Mouse (Mus musculus) testis, postnatal 10 days (tissue): ENCODE measurements around the gene Ak9.
A peak's percentile ranks its signal among the peaks of the same experiment; 100 is the strongest.
"Not testable (repeated sequence)": the region's sequence is repeated elsewhere in the genome, so short reads cannot be mapped to it uniquely, and the experiment has no call there.

Experiments used
- DNase-seq: peaks from one replicate; pipeline ENCODE4 v3.0.0; 2021; ENCODE audit warnings: low spot score

Gene Ak9

DNA sequence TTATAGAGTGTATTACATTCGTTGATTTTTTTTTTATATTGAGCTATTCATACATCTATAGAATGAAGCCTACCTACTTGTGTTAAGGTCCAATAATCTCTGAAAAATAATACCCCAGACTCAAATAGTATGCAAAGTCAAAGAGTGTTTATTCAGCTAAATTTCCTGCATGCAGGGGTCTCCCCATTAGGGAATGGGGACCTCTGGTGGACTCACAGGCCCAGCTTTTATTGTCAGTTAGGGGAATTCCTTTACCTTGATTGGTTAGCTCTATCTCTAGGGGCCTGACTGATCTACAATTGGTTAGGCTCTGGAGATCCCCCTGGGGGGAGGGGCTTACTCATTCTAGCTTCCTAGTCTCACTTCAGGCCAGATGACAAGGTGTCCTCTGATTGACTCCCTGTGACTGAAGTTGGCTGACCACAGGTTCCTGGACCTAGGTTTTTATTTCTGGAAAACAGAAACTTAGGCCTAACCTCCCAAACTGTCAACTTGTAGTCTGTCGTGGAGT, 28.8 kb downstream of the Ak9 start:
- DNase-seq = no peak

GRCm38 (mm10) chr10:41341346-41341745, 37.6 kb downstream of the Ak9 start:
- DNase-seq = no peak

DNA sequence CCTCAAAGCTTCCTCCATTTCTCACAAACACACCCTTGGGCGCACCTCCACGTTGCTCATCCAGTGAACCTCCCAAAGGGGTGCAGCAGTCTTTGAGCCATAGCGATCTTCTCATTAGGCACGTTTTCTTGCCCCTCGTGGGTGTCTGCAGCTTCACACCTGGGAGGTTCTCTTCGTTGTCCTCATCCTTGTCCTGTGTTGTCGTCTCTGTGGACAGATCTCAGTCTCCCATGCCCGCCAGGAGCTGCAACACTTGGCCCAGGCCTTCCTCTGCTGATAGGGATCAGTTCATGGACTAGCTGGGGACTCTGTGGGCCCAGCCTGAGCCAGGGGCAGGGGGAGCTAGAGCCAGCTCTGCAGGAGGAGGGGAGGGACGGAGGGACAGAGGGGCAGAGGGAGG, 61.3 kb downstream of the Ak9 start:
- DNase-seq = no peak

GRCm38 (mm10) chr10:41380466-41380865, 76.7 kb downstream of the Ak9 start:
- no peak for DNase-seq

DNA sequence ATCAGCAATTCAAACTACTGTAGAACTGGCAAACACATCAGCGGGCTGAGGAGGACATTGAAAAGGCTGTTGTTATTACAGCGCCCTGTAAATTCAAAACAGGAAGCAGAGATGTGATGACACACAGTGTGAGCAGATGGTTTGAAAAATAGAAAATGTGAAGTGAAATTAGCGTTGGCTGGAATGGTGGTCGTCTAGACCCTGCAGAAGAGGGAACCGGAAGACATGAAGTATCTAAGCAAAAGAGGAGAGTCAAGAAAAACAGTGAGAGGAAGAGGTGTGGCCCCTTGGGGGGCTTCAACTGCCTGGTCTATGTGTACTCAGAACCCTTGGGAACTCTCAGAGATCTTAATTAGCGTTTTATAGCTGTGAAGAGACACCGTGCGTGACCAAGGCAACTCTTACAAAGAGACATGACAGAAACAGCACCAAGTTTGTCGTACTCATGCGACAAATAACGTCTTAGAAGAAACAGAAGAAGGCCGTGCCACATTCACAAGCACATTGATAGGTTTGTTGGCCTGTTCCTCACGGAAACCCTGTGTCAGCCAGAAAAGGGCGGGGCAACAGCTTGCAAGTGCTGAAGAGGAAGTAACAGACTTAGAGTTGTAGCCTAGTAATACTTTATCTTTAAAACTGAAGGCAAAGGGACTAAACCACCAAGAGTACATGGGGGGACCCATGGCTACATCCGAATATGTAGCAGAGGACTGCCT, 81.9 kb downstream of the Ak9 start:
- no peak for DNase-seq

GRCm38 (mm10) chr10:41393555-41393954, 89.8 kb downstream of the Ak9 start:
- DNase-seq = no peak

- no peak for DNase-seq
Measured at GRCm38 (mm10) chr10:41401097-41401496, 97.3 kb downstream of the Ak9 start.

DNA sequence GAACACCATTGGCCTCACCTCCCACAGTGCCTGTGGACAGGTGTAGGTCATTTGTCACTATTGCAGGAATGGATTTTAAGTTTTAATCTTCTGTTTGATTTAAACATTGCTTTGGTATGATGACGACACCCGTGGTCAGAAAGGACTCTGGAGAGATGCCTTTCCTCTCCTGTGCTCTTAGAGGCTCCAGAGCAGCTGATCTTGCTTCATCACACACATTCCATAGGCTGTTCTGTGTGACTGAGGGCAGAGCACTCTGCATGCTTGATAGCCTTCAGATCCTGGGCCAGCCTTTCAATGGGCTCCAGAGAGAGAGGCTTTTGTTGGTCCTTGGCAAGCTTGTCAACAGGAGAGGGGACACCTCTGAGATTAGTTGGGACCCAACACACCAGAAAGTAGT, 99.6 kb downstream of the Ak9 start:
- DNase-seq = no peak

- no peak for DNase-seq
Measured at GRCm38 (mm10) chr10:41403893-41404612, 100.3 kb downstream of the Ak9 start.

GRCm38 (mm10) chr10:41410176-41410575, 106.4 kb downstream of the Ak9 start:
- DNase-seq = not testable (repeated sequence)

- not testable (repeated sequence) for DNase-seq
Measured at GRCm38 (mm10) chr10:41410821-41411220, 107.0 kb downstream of the Ak9 start.

- not testable (repeated sequence) for DNase-seq
Measured at GRCm38 (mm10) chr10:41413471-41413870, 109.7 kb downstream of the Ak9 start.

DNA sequence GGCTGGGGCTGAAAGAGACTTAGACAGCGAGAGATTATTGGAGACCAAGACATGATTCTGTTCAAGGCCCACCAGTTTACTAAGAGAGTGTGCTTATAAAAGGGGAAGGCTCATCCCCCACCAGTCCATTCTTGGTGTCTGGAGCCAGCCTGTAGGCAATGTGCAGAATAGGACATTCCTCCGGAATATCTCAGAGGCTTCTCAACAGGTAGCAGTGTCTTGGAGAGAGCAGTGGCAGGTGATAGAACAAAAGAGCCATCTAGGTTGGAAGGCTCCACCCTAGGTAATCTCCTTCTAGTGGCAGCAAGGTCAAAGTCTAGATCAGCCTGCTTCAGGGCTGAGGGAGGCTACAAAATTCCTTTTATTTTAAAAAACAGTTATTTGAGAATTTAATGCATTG, 111.6 kb downstream of the Ak9 start:
- DNase-seq = not testable (repeated sequence)

GRCm38 (mm10) chr10:41420496-41421200, 116.9 kb downstream of the Ak9 start:
- DNase-seq = no peak

DNA sequence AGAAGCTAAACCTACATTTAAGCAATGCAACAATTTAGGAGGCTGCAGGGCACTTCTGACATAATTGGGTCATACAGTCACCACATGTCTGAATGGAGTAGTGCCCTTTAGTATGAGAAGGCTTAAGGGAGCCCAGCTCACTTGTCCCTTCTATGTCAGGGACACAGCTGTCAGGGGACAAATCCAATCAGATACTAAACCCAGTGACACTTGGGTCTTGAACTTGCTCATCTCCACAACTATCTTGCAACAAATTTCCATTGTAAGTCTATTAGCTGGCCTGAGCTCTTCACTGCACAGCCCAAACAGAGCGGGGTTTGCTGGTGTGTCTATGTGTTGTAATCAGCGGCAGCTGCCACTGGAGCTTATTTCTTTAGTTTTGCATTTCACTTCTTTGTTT, 119.9 kb downstream of the Ak9 start:
- DNase-seq = no peak

GRCm38 (mm10) chr10:41426368-41426767, 122.6 kb downstream of the Ak9 start:
- no peak for DNase-seq

- DNase-seq = peak; percentile 55
Measured at GRCm38 (mm10) chr10:41434624-41435023, 130.8 kb downstream of the Ak9 start.

GRCm38 (mm10) chr10:41435141-41435540, 131.4 kb downstream of the Ak9 start:
- DNase-seq = no peak

- DNase-seq = no peak
Measured at GRCm38 (mm10) chr10:41448216-41448615, 144.4 kb downstream of the Ak9 start.

- peak; percentile 51 for DNase-seq
Measured at GRCm38 (mm10) chr10:41449684-41450083, 145.9 kb downstream of the Ak9 start.

- peak; percentile 99 for DNase-seq
Measured at GRCm38 (mm10) chr10:41450137-41450670, 146.4 kb downstream of the Ak9 start, which contains the start of gene Zbtb24. Gene Zbtb24 (plus strand): TSS chr10:41450383.

DNA sequence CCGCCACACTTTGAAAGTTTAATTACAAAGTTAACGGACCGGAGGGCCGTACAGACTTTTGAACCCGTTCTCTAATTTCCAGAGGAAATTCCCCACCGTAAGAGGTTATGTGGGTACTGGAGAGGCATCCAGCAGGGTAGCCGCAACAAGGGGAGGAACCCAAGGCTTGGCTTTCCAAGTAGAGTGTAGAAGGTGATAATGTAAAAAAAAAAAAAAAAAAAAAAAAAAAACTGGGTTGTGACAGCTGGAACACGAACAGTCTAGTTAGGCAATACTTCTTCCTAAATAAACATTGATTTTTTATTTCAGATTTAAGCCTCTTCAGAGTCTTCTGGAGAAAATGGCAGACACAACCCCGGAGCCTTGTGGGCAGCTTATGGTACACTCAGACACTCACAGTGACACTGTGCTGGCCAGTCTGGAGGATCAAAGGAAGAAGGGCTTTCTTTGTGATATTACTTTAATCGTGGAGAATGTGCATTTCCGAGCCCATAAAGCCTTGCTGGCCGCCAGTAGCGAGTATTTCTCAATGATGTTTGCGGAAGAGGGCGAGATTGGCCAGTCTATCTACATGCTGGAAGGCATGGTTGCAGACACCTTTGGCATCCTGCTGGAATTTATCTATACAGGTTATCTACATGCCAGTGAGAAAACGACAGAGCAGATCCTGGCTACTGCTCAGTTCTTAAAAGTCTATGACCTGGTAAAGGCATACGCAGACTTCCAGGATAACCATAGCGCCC, 147.2 kb downstream of the Ak9 start:
- DNase-seq = no peak
